Comparison of ENCODE assay signal across 8 mouse cellular contexts in genomic region chr16:23550346-23550980, GRCm38 (mm10). TPM values are rescaled to one million over a fixed set of nuclear protein-coding genes. Genes with fewer than 3 reads are reported as not detected.
DNase-seq lines count a peak whose midpoint lies in the region; ATAC-seq and TF ChIP-seq lines count a peak whose summit lies in the region.

No protein-coding gene starts in this region.

- DNase-seq in urinary bladder, postnatal 14 days (ENCODE audit: low spot score), result peak; percentile 60
- DNase-seq in urinary bladder, adult 2 months (ENCODE audit: low spot score), result no peak
- DNase-seq in cerebellum, adult 11-12 months, result peak; percentile 31
- peak; percentile 88 for DNase-seq in forebrain, postnatal 0 days
- peak; percentile 35 for DNase-seq in neural tube, embryonic 10.5 days (ENCODE audit: extremely low spot score, low spot score)
- peak; percentile 35 for DNase-seq in stomach, postnatal 0 days (ENCODE audit: low spot score)

- no peaks in the 10 kb centered on the region for H3K9me3 ChIP-seq in forebrain, postnatal 0 days (ENCODE audit: low read length)
- no peaks in the 10 kb centered on the region for H3K9me3 ChIP-seq in intestine, postnatal 0 days (ENCODE audit: control insufficient read depth)
- no peaks in the 10 kb centered on the region for H3K9me3 ChIP-seq in limb, embryonic 13.5 days
- H3K9me3 ChIP-seq in stomach, postnatal 0 days (ENCODE audit: control insufficient read depth, low read length), result no peaks in the 10 kb centered on the region

- H3K27ac ChIP-seq in forebrain, postnatal 0 days (ENCODE audit: low read depth, low read length), result no peak overlapping the region
- no peak overlapping the region for H3K27ac ChIP-seq in intestine, postnatal 0 days (ENCODE audit: low read depth, low read length)
- H3K27ac ChIP-seq in limb, embryonic 13.5 days, result no peak overlapping the region
- H3K27ac ChIP-seq in stomach, postnatal 0 days (replicated peaks), result no peak overlapping the region

- H3K27me3 ChIP-seq in forebrain, postnatal 0 days (ENCODE audit: insufficient read depth, low read length), result no peaks in the 10 kb centered on the region
- no peaks in the 10 kb centered on the region for H3K27me3 ChIP-seq in intestine, postnatal 0 days (replicated peaks; ENCODE audit: control insufficient read depth, insufficient read depth, low read length)
- peaks cover 14% of the 10 kb centered on the region; the same call in 1 of the 2 replicates for H3K27me3 ChIP-seq in limb, embryonic 13.5 days
- no peaks in the 10 kb centered on the region for H3K27me3 ChIP-seq in stomach, postnatal 0 days (ENCODE audit: control insufficient read depth, insufficient read depth, low read length)

- TF ChIP-seq CTCF in forebrain, postnatal 0 days (IDR thresholded peaks at IDR 0.05; ENCODE audit: low read depth), result peak; percentile 92
- peak; percentile 88 for TF ChIP-seq CTCF in intestine, postnatal 0 days (IDR thresholded peaks at IDR 0.05; ENCODE audit: low read depth)
- TF ChIP-seq CTCF in stomach, postnatal 0 days (IDR thresholded peaks at IDR 0.05; ENCODE audit: low read depth), result peak; percentile 89

- WGBS in forebrain, postnatal 0 days, result 36% methylated on average over 8 of the region's 8 CpGs
- WGBS in intestine, postnatal 0 days, result 43% methylated on average over 8 of the region's 8 CpGs
- 44% methylated on average over 8 of the region's 8 CpGs for WGBS in limb, embryonic 13.5 days
- WGBS in stomach, postnatal 0 days, result 42% methylated on average over 8 of the region's 8 CpGs

- no peaks in the 10 kb centered on the region for H3K36me3 ChIP-seq in forebrain, postnatal 0 days (ENCODE audit: insufficient read depth)
- no peaks in the 10 kb centered on the region for H3K36me3 ChIP-seq in intestine, postnatal 0 days (ENCODE audit: control insufficient read depth, insufficient read depth)
- no peaks in the 10 kb centered on the region for H3K36me3 ChIP-seq in limb, embryonic 13.5 days
- H3K36me3 ChIP-seq in stomach, postnatal 0 days (ENCODE audit: control insufficient read depth, insufficient read depth, low read length), result no peaks in the 10 kb centered on the region

- H3K4me2 ChIP-seq in forebrain, postnatal 0 days (ENCODE audit: low read depth), result no peak overlapping the region
- no peak overlapping the region for H3K4me2 ChIP-seq in intestine, postnatal 0 days (replicated peaks; ENCODE audit: low read depth)
- H3K4me2 ChIP-seq in limb, embryonic 13.5 days (replicated peaks), result no peak overlapping the region
- H3K4me2 ChIP-seq in stomach, postnatal 0 days (replicated peaks; ENCODE audit: low read depth), result no peak overlapping the region

- TF ChIP-seq EP300 in stomach, postnatal 0 days (optimal IDR thresholded peaks at IDR 0.05), result no peak

- H3K4me3 ChIP-seq in forebrain, postnatal 0 days (ENCODE audit: low read depth, low read length), result no peak overlapping the region
- no peak overlapping the region for H3K4me3 ChIP-seq in intestine, postnatal 0 days (ENCODE audit: low read depth, low read length)
- H3K4me3 ChIP-seq in limb, embryonic 13.5 days, result no peak overlapping the region
- H3K4me3 ChIP-seq in stomach, postnatal 0 days (ENCODE audit: low read depth, low read length), result no peak overlapping the region

- no peak overlapping the region for H3K9ac ChIP-seq in forebrain, postnatal 0 days
- H3K9ac ChIP-seq in intestine, postnatal 0 days (ENCODE audit: low read depth, low read length), result no peak overlapping the region
- no peak overlapping the region for H3K9ac ChIP-seq in limb, embryonic 13.5 days
- no peak overlapping the region for H3K9ac ChIP-seq in stomach, postnatal 0 days (ENCODE audit: low read length)

- no peaks in the 10 kb centered on the region for H3K4me1 ChIP-seq in forebrain, postnatal 0 days (ENCODE audit: insufficient read depth)
- H3K4me1 ChIP-seq in intestine, postnatal 0 days (replicated peaks; ENCODE audit: control insufficient read depth, insufficient read depth, low read length), result no peaks in the 10 kb centered on the region
- H3K4me1 ChIP-seq in limb, embryonic 13.5 days, result peaks cover 5% of the 10 kb centered on the region; the same call in 1 of the 2 replicates
- H3K4me1 ChIP-seq in stomach, postnatal 0 days (replicated peaks; ENCODE audit: control insufficient read depth, insufficient read depth), result no peaks in the 10 kb centered on the region

- ATAC-seq in forebrain, postnatal 0 days, result peak; percentile 85
- no peak for ATAC-seq in intestine, postnatal 0 days
- ATAC-seq in limb, embryonic 13.5 days (ENCODE audit: low FRiP score, low read depth), result peak; percentile 57; the same call in 1 of the 2 replicates
- ATAC-seq in stomach, postnatal 0 days (ENCODE audit: low FRiP score, low TSS enrichment), result no peak

RNA-seq across cellular contexts. Expression of gene Masp1, which starts 29.8 kb away (rescaled TPM):
- 2.3 and 2.6 TPM in 2 replicates for polyA plus RNA-seq in urinary bladder, adult 2 months (2012; rRNA removed)
- total RNA-seq in forebrain, postnatal 0 days (2014; rRNA removed), result 32.2 and 37.1 TPM in 2 replicates
- 22.0 and 23.3 TPM in 2 replicates for polyA plus RNA-seq in forebrain, postnatal 0 days (2015; fragmentation: Nextera tagmentation; extraction: Ambion mirVana)
- polyA plus RNA-seq in intestine, postnatal 0 days (2015; fragmentation: Nextera tagmentation; extraction: Ambion mirVana), result 1.4 TPM in 2 replicates
- 8.1 and 8.8 TPM in 2 replicates for polyA plus RNA-seq in limb, embryonic 13.5 days (2015; fragmentation: Nextera tagmentation; extraction: Ambion mirVana)
- 0.46 and 0.68 TPM in 2 replicates for polyA plus RNA-seq in stomach, postnatal 0 days (2015; fragmentation: Nextera tagmentation; extraction: Ambion mirVana)

RNA-seq across cellular contexts. Expression of gene Rtp4, which starts 30.4 kb away (rescaled TPM):
- polyA plus RNA-seq in urinary bladder, adult 2 months (2012; rRNA removed), result 20.3 and 24.0 TPM in 2 replicates
- 7.3 and 7.4 TPM in 2 replicates for total RNA-seq in forebrain, postnatal 0 days (2014; rRNA removed)
- polyA plus RNA-seq in forebrain, postnatal 0 days (2015; fragmentation: Nextera tagmentation; extraction: Ambion mirVana), result 7.7 and 7.8 TPM in 2 replicates
- 99.8 and 112 TPM in 2 replicates for polyA plus RNA-seq in intestine, postnatal 0 days (2015; fragmentation: Nextera tagmentation; extraction: Ambion mirVana)
- polyA plus RNA-seq in limb, embryonic 13.5 days (2015; fragmentation: Nextera tagmentation; extraction: Ambion mirVana), result 5.1 and 6.0 TPM in 2 replicates
- 19.7 and 20.0 TPM in 2 replicates for polyA plus RNA-seq in stomach, postnatal 0 days (2015; fragmentation: Nextera tagmentation; extraction: Ambion mirVana)

Comparison
In these comparisons a context has a peak if more than half of its experiments do, and no peak if none do; other contexts are left out.
1. ATAC-seq: peak in forebrain, postnatal 0 days (single experiment) and limb, embryonic 13.5 days (single experiment); none in intestine, postnatal 0 days (single experiment) and stomach, postnatal 0 days (single experiment).
2. Peak in every context shown above with its lines, with median percentiles within 50 percentile points of each other: CTCF ChIP-seq.